Mouse (Mus musculus): ENCODE results near the gene 2010300C02Rik.

GRCm38 (mm10) chr1:37719030-37719723, 708 bp downstream of the 2010300C02Rik start:
- no peak for TF ChIP-seq CTCF (IDR thresholded peaks at IDR 0.05; ENCODE audit: extremely low read depth, insufficient read depth, low read length)
- no peak for TF ChIP-seq POLR2A (IDR thresholded peaks at IDR 0.05; ENCODE audit: extremely low read depth, insufficient read depth, low read length)
